Mouse (Mus musculus) heart, adult 2 months (tissue): ENCODE measurements around the gene Tox2.

Experiments used
- CTCF ChIP-seq: fragments of 200-600 bp; IDR thresholded peaks from 2 replicates; pipeline ENCODE4 v1.8.1; 2022; ENCODE audit warnings: antibody characterized with exemption, mild to moderate bottlenecking, moderate library complexity
- EP300 ChIP-seq: fragments of 200-500 bp; IDR thresholded peaks from 2 replicates; pipeline ENCODE4 v1.6.1; 2011; ENCODE audit warnings: low read depth, low read length, control low read depth; ENCODE audit not compliant: insufficient read depth
- POLR2A ChIP-seq: fragments of 200-500 bp; IDR thresholded peaks from 2 replicates; pipeline ENCODE4 v1.6.1; 2011; ENCODE audit warnings: mild to moderate bottlenecking, low read depth, low read length, control low read depth; ENCODE audit not compliant: insufficient read depth

- no peak for TF ChIP-seq POLR2A
- TF ChIP-seq CTCF = no peak
- TF ChIP-seq EP300 = no peak
Observed at GRCm38 (mm10) chr2:163202884-163203634, at the start of gene Tox2.
